Mouse (Mus musculus) brain, adult 2 months (tissue): ENCODE results near the gene Dnah6.

Experiments
- DNase-seq: peaks from one replicate; pipeline ENCODE4 v3.0.0; 2011; ENCODE audit warnings: low read depth, low spot score

Dnah6 gene

DNA sequence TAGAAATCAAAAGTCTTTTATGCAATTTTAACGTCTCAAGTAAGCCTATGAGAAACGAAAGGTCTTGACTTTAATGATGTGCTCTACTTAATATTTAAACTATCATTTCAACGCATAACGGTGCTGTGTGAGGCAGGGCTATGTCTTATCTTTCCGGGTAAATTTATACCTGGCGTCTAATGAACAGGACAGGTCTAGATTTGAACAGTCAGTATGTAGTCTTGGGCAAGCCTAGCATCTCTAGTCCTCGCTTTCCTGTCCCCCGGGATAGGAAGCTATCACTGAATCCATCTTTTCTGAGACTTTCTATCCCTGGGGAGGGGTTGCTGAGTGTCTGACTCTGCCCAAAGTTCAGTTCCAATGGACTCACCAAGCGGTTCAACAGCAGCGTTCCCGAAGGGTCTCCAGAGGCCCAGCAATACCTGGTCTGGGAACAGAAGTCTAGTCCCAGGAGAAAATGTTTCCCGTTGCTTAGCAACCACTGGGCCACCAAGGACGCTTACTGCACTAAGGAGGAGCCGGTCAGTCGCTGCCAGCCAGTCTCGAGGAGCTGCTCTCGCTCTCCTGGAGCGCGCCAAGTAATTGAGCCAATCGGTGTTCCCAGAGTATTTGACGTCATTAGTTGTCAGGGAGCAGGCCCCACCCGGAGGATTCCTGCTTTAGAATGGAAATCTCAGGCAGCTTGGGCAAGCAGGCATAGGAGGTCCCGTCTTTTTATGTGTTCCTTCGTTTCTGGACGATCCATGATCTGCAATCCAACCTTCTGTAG lies at the start of gene Dnah6:
Gene Dnah6, minus strand, starts transcription at position 463 of the 769 bp plus-strand sequence.
- DNase-seq: peak; percentile 98

DNA sequence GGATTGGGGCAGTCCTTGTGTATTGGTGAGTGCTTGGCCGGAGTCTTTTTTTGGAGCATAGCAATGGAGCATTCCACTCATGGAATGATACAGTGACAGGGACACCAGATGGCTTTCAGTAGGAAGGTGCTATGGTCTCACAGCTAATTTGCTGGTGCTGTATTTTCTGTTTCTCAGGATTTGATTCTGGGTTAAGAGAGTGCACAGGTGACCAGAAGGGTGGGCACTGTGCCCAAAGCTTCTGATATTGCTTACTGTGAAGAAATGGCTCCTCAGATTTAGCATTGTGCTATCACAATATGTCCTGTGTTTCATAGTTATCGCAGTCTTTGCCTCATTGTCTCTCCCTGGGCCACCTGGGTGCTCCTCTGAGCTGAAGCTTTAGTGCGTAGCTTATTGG lies 47.9 kb upstream of the Dnah6 start:
- DNase-seq: peak; percentile 77

- no peak for DNase-seq
Measured at GRCm38 (mm10) chr6:73267738-73268311, 46.4 kb upstream of the Dnah6 start.

DNA sequence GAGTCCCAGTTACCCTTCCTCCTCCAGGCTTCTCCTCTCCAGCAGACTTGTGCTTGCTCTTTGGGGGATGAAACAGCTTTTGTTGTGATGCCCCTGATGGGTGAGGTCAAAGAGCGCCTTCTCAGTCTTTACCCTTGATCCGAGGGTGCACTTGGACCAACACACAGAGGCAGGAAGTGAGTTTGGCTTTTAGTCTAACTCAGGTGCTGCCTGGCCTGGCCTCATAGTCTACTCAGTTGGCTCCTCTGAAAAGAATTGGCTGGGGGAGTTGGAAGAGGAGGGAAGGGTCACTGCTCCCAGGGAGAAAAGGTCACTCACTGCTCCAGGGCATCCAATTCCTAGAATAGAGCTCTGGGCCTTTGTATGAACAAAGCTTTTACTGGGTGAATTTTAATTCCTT lies 43.4 kb upstream of the Dnah6 start:
- DNase-seq: no peak

DNA sequence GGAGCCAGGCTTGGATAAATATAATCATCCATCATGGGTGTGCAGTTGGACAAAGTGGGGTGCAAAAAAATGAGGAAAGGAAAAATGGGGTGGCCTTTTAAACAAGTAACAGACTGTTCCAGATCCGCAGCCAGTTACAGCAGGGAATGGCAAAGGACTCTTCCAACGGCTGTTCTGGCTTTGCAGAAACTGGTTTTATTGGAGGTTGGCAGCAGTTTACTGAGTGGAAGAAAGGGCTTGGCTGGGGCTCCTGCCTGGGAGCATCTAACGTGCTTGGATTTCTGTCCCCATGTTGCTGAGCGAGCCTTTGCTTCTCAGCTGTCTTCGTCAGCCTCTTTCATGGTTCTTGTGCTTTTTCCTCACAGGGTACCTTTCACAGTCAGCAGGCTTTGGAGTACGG lies 38.7 kb upstream of the Dnah6 start:
- peak; percentile 32 for DNase-seq

DNA sequence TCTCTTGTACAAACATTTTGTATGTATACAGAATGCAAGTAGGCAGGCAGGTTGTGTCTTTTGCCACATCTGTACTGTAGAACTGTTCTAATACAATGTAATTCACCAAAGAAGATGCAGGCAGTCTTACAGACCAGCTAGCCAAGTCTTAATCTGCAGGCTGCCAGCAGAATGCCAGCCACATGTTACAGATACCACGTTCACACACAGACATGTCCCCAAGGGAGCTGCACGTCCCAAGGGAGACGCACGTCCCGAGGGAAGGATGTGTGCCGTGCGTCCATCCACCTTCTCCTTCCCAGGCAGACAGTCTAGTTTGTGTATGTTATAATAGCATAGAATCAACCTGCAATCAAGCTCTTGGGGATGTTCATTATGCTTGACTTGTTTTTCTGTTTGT lies 35.6 kb upstream of the Dnah6 start:
- DNase-seq: no peak

- DNase-seq: peak; percentile 67
Measured at GRCm38 (mm10) chr6:73254307-73255228, 33.1 kb upstream of the Dnah6 start.

DNA sequence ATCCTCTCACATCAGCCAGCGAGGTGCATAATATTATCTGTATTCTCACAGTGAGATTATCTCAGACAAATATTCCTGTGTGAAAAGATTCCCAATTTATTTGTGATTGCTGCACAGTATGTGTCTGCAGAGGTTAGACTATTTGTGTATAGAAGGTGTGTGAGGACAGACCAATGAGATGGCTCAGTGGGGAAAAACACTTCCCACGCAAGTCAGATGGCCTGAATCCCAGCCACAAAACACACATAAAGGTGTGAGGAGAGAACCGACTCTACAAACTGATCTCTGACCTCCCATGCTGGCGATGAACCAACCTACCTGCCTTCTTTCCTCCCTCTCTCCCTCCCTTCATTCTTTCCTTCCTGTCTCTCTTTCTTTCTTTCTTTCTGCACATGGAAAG lies 32.1 kb upstream of the Dnah6 start:
- no peak for DNase-seq

DNA sequence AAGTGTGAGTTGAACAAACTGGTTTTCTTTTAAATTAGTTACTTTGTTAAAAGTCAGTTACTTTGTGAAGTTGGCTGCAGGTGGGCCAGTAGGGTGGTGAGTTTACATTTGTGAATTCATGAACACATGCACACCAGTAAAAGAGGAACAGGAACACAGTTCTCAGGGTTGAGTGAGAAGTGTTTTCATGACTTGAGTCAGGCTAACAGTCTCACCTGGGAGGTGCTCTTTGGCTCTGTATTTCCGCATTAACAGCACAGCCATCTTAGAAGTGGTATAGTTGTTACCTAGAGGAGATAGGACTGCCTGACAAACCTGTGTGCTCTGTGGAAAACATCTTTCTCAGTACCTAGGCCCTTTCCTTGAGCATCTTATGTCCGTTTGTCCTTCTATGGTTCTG lies 31.6 kb upstream of the Dnah6 start:
- DNase-seq: no peak

- no peak for DNase-seq
Measured at GRCm38 (mm10) chr6:73252396-73252795, 30.9 kb upstream of the Dnah6 start.

DNA sequence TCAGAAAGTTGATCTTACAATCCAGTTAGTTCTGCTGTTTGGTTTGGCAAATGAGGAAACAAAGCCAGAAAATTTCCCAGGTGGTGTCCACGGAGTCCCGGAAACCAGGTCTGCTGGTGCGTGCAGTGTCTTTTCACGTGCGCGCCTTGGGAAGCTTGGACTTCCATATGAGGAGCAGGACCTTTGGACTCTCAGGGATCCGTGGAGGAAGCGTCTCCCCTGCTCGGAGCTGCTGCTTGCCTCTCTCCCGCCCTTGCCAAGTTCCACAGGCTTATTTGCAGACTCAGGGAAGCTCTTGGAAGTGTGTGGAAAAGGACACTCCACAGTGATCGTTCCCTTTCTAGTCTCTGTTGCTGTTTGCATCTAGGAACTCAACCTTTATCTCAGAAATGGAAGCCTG lies 29.9 kb upstream of the Dnah6 start:
- no peak for DNase-seq

GRCm38 (mm10) chr6:73249851-73250250 lies 28.4 kb upstream of the Dnah6 start:
- no peak for DNase-seq

DNA sequence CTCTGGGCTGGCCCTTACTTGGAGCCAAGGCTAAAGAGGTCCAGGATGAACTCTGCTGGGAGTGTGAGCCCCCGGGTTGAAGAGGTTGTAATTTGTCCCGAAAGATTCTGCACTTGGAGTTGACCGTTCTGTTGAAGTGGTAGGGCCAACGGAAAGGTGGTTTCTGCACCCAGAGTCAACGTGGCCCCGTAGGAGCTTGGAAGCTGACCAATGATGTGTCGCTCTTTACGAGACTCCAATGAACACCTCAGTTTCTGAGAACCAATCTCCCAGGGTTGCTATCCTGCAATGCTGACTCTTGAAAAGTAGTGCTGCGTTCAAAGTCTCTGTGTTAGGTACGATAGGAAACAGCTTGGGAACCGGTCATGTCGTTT lies 27.6 kb upstream of the Dnah6 start:
- peak; percentile 64 for DNase-seq

- DNase-seq: peak; percentile 93
Measured at GRCm38 (mm10) chr6:73248237-73249048, 27.0 kb upstream of the Dnah6 start, which contains the start of gene Suclg1. Gene Suclg1, plus strand, starts transcription at chr6:73248382.

DNA sequence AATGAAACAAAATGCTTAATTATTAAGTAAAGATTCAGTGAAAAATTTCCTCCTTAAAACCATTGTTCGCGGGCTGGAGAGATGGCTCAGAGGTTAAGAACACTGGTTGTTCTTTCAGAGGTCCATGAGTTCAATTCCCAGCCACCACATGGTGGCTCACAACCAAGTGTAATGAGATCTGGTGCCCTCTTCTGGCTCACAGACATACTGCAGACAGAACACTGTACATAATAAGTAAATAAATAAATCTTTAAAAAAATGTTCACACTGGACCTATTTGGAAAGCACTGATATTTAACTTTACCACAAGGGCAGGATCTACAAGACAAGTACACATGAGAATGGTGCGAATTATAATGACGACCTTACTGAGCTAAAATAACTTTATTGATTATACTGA lies 26.0 kb upstream of the Dnah6 start:
- DNase-seq: peak; percentile 50

DNA sequence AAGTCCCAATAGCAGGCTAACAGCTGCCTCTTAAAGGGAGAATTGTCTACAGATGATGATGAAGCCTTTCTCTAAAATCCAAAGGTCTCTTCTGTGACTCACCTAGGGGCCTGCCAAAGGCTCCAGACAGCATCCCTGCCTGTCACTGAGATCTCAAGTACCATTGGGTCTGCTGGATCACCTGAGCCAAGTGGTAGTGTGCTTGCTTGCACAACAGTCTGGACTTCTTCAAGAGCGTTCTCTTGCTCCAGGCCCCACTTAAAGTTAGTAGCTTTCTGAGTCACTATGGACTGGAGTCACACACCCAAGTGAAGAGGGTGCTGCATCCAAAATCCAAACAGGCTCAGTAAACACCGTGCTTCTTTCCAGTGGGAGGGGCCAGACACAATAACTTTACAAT lies 25.4 kb upstream of the Dnah6 start:
- no peak for DNase-seq

GRCm38 (mm10) chr6:73235650-73236049 lies 14.2 kb upstream of the Dnah6 start:
- DNase-seq: no peak

DNA sequence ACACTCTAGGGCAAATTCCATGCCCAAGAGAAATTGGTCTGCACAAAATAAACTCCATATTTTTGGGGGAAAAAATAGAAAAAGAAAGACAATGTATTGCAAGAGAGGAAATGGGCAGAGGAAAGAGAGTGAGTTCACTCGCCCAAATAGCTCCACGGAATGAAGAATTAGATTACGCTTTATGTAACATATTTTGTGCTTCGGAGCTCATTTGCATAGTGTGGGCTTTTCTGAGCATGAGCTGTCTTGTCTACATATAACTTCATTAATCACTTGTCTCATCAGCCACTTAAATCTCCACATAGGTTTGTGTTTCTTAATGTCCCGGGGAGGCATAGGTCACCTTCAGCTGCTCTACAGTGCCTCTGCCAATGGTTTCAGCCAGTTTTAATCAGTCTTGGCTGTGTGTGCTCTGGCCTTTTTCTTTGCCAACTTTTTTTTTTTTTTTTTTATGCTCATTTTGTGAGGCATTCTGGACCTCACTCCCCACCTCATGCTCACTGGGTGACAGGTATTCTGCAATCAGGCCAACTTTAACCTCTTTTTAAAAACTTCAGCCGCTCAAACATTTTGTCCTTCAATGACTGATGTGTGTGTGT lies 12.9 kb upstream of the Dnah6 start:
- DNase-seq: peak; percentile 62

DNA sequence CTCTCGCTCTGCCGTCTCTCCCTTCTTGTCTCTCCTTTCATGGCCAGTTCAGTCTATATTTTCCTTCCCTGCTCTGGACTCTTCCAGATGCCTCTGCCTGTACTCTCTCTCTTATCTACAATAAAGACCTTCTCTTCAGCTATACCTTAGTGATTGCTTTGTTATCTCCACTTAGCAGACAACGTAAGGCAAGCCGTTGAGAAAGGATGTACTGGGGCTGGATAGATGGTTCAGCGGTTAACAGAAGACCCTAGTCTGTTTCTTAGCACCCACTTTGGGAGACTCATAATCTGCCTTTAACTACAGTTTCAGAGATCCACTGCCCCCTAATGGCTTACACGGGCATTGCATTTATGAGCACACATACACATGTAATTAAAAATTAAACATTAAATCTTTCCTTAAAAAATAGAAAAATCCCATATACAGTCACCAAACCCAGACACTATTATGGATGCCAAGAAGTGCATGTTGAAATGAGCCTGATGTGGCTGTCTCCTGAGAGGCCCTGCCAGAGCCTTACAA lies 11.8 kb upstream of the Dnah6 start:
- DNase-seq: no peak

- DNase-seq: no peak
Measured at GRCm38 (mm10) chr6:73232152-73232584, 10.7 kb upstream of the Dnah6 start.

DNA sequence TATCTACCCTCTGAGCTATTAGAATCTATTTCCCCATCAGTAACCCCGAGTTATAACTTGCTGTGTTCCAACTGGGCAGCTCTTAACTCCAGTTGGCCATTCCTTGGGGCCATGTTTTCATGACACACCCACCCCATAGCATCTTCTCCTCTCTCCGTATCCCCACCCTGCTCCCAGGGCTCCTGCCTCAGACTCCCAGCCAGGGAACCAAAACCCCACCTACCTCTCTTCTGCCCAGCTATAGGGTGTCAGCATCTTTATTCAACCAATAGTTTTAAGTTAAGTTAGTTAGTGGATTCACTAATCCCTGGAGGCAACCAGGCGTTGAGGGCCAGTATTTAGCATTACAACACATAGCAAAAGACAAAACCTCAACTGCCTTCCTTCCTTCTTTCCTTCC lies 7.4 kb upstream of the Dnah6 start:
- DNase-seq: no peak
